Mouse (Mus musculus): ENCODE results near the gene Rabgap1l. TPM values are rescaled to one million over a fixed set of nuclear protein-coding genes. Genes with fewer than 3 reads are reported as not detected.

Gene Rabgap1l
- polyA plus RNA-seq, 1 experiment: 14.2 TPM

DNA sequence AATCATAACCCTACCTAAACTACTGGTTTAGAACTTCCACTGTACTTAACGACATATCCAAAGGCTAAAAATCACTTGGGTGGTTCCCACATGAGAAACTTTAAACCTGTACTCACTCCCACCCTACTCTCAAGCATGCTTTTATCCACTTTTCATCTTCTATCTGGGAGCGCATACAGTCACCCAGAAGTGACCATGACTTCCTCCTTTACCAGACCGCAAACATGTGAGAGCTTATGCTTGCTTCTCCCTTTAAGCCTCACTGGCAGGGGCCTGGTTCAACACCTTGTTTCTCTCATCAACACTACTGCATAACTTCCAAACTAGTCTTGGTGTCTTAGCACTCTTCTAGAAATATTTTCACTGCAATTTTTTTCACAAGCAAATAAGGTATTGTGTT, 524.7 kb downstream of the Rabgap1l start:
- no peaks in the 10 kb centered on the region for H3K4me1 ChIP-seq (ENCODE audit: control insufficient read depth, insufficient read depth, low read length)
- H3K4me3 ChIP-seq (ENCODE audit: control insufficient read depth, low read depth, low read length): no peak overlapping the region
- no peaks in the 10 kb centered on the region for H3K36me3 ChIP-seq (ENCODE audit: control insufficient read depth, insufficient read depth, low read length)
- no peak overlapping the region for H3K27ac ChIP-seq (ENCODE audit: control insufficient read depth, insufficient read depth, low read depth, low read length)
- TF ChIP-seq POLR2A (IDR thresholded peaks at IDR 0.05; ENCODE audit: control insufficient read depth, low read depth, low read length) (no peak), CTCF (IDR thresholded peaks at IDR 0.05; ENCODE audit: control insufficient read depth, insufficient read depth, insufficient replicate concordance, low read depth, low read length) (no peak)
- no peaks in the 10 kb centered on the region for H3K27me3 ChIP-seq (ENCODE audit: control insufficient read depth, insufficient read depth, low read length)

DNA sequence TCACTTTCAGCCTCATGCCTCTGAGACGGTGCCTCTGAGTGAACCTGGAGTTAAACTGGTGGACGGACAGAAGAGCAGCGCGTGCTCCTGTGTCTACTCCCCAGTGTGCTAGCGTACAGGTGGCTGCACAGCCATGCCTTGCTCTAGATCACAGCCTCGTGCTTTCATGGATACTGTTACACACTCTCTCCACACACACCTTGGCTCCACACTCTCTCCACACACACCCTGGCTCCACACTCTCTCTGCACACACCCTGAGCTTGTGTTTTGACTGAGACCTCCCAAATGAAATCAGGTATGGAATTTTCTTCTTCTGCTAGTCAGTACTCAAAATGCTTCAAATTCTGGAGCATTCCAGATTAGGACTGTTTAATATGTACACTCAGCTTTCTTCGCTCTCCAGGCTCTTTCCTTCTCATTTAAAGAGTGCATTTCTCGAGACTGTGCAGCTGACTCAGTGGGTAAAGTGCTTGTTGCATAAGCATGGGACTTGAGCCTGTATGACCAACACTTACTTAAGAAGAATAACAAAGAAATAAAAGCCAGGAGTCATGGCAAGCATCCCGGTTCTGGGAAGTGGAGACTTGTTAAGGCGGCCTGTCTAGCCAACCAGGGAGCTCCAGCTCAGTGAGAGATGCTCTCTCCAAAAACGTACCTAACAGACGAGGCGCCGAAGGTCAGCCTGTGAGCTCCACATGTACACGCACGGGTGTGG, 529.2 kb downstream of the Rabgap1l start:
- TF ChIP-seq POLR2A (IDR thresholded peaks at IDR 0.05; ENCODE audit: control insufficient read depth, low read depth, low read length): no peak
- no peak for TF ChIP-seq CTCF (IDR thresholded peaks at IDR 0.05; ENCODE audit: control insufficient read depth, insufficient read depth, insufficient replicate concordance, low read depth, low read length)
- no peak overlapping the region for H3K27ac ChIP-seq (ENCODE audit: control insufficient read depth, insufficient read depth, low read depth, low read length)

DNA sequence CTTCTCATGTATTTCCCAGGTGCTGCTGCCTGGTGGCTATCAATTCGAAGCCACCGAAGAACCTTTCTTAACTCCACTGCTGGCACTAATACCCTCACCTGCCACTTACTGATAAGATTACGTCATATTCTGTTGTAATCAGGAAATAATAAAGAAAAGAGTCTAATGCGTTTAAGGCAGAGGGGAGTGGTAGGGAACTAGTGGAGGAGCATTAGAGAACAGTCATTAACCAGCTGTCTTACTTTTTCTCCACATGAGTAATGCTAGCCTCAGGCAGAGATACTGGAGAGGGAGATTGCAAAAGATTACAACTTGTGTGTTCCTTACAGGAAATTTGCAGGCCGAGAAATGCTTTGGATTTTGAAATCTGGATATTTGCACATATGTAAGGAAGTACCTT, 530.0 kb downstream of the Rabgap1l start:
- no peak overlapping the region for H3K4me3 ChIP-seq (ENCODE audit: control insufficient read depth, low read depth, low read length)
- H3K27ac ChIP-seq (ENCODE audit: control insufficient read depth, insufficient read depth, low read depth, low read length): no peak overlapping the region
- H3K4me1 ChIP-seq (ENCODE audit: control insufficient read depth, insufficient read depth, low read length): no peaks in the 10 kb centered on the region
- no peaks in the 10 kb centered on the region for H3K27me3 ChIP-seq (ENCODE audit: control insufficient read depth, insufficient read depth, low read length)
- no peaks in the 10 kb centered on the region for H3K36me3 ChIP-seq (ENCODE audit: control insufficient read depth, insufficient read depth, low read length)
- TF ChIP-seq CTCF (IDR thresholded peaks at IDR 0.05; ENCODE audit: control insufficient read depth, insufficient read depth, insufficient replicate concordance, low read depth, low read length) (no peak), POLR2A (IDR thresholded peaks at IDR 0.05; ENCODE audit: control insufficient read depth, low read depth, low read length) (no peak)

More for the DNA sequence above, 529.2 kb downstream of the Rabgap1l start:
- Histone ChIP-seq H3K27me3 (ENCODE audit: control insufficient read depth, insufficient read depth, low read length) (no peaks in the 10 kb centered on the region), H3K4me3 (ENCODE audit: control insufficient read depth, low read depth, low read length) (no peak overlapping the region), H3K4me1 (ENCODE audit: control insufficient read depth, insufficient read depth, low read length) (no peaks in the 10 kb centered on the region), H3K36me3 (ENCODE audit: control insufficient read depth, insufficient read depth, low read length) (no peaks in the 10 kb centered on the region)

DNA sequence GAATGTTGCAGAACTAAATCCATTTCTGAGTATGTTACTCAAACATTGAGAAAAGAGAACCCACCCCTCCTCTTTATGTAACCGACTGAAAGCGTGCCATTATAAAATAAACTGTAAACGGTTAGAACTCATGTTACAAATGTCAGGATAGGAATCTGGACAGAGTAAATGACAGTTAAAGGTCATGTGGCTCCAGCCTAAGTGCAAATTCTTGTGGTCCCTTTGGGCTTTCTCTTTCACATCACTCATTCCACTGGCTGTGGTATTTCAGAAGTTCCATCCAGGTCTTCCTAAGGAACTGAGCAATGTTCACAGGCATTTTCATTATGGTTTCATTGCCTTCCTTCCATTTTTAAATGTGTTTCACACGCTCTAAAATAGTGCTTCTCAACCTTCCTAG, 530.6 kb downstream of the Rabgap1l start:
- H3K27ac ChIP-seq (ENCODE audit: control insufficient read depth, insufficient read depth, low read depth, low read length): no peak overlapping the region
- TF ChIP-seq POLR2A (IDR thresholded peaks at IDR 0.05; ENCODE audit: control insufficient read depth, low read depth, low read length): no peak
- TF ChIP-seq CTCF (IDR thresholded peaks at IDR 0.05; ENCODE audit: control insufficient read depth, insufficient read depth, insufficient replicate concordance, low read depth, low read length): no peak
- H3K36me3 ChIP-seq (ENCODE audit: control insufficient read depth, insufficient read depth, low read length): no peaks in the 10 kb centered on the region
- no peaks in the 10 kb centered on the region for H3K4me1 ChIP-seq (ENCODE audit: control insufficient read depth, insufficient read depth, low read length)
- no peak overlapping the region for H3K4me3 ChIP-seq (ENCODE audit: control insufficient read depth, low read depth, low read length)
- H3K27me3 ChIP-seq (ENCODE audit: control insufficient read depth, insufficient read depth, low read length): no peaks in the 10 kb centered on the region

DNA sequence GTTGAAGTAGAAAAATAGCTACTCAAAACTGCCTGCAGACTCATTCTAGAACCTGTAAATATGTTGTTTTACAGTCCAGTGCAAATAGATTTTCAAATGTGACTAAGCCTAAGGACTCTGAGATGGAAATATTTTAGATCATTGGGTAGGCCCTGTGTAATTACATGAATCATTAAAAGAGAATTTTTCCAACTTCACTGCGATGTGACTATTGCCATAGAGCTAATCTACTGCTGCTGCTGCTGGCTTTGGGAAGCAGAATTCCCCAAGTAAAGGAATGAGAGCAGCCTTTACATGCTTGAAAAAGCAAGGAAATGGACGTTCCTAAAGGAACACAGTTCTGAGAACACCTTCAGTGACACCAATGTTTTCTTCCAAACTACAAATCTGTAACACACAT, 531.2 kb downstream of the Rabgap1l start:
- H3K4me1 ChIP-seq (ENCODE audit: control insufficient read depth, insufficient read depth, low read length): no peaks in the 10 kb centered on the region
- no peaks in the 10 kb centered on the region for H3K27me3 ChIP-seq (ENCODE audit: control insufficient read depth, insufficient read depth, low read length)
- no peak overlapping the region for H3K4me3 ChIP-seq (ENCODE audit: control insufficient read depth, low read depth, low read length)
- no peak overlapping the region for H3K27ac ChIP-seq (ENCODE audit: control insufficient read depth, insufficient read depth, low read depth, low read length)
- H3K36me3 ChIP-seq (ENCODE audit: control insufficient read depth, insufficient read depth, low read length): no peaks in the 10 kb centered on the region
- TF ChIP-seq POLR2A (IDR thresholded peaks at IDR 0.05; ENCODE audit: control insufficient read depth, low read depth, low read length): no peak
- no peak for TF ChIP-seq CTCF (IDR thresholded peaks at IDR 0.05; ENCODE audit: control insufficient read depth, insufficient read depth, insufficient replicate concordance, low read depth, low read length)

DNA sequence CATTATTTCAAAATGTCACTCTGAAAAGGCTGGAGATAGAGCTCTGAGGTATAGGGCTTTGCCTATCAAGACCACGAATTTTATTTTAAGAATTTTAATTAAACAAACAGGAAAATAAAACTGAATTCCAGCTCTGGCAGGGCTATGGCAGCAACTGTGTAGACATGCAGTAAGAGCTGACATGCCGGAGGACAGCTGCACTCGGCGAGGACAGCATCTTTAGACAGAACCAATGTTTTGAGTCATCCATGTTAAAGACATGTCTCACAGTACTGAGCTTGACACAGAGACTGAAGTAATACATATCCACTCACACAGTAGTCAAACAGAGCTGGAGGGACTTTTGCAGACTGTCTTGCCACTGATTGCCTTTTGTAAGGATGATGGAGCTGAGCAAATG, 532.4 kb downstream of the Rabgap1l start:
- no peak overlapping the region for H3K4me3 ChIP-seq (ENCODE audit: control insufficient read depth, low read depth, low read length)
- no peak for TF ChIP-seq CTCF (IDR thresholded peaks at IDR 0.05; ENCODE audit: control insufficient read depth, insufficient read depth, insufficient replicate concordance, low read depth, low read length)
- TF ChIP-seq POLR2A (IDR thresholded peaks at IDR 0.05; ENCODE audit: control insufficient read depth, low read depth, low read length): no peak
- peaks cover 1% of the 10 kb centered on the region; the same call in 1 of the 2 replicates for H3K36me3 ChIP-seq (ENCODE audit: control insufficient read depth, insufficient read depth, low read length)
- H3K27ac ChIP-seq (ENCODE audit: control insufficient read depth, insufficient read depth, low read depth, low read length): no peak overlapping the region
- no peaks in the 10 kb centered on the region for H3K4me1 ChIP-seq (ENCODE audit: control insufficient read depth, insufficient read depth, low read length)
- H3K27me3 ChIP-seq (ENCODE audit: control insufficient read depth, insufficient read depth, low read length): no peaks in the 10 kb centered on the region

DNA sequence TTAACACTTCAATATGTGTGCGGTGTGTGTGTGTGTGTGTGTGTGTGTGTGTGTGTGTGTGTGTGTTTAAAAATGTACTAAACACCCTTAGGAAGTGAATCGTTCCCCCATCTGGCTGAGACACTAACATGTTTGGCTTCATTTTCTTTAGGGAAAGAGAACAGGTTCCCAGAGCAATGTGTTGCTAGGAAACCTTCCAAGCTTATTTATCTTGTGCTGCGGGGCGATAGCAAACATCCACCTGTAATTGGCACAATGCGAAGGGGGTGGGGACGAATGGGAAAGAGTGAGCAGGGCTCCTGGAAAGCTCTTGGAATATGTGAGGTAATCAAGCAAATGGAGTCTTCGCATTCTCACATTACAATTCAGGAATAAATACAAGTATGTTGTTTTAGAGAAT, 533.1 kb downstream of the Rabgap1l start:
- Histone ChIP-seq H3K27ac (ENCODE audit: control insufficient read depth, insufficient read depth, low read depth, low read length) (no peak overlapping the region), H3K27me3 (ENCODE audit: control insufficient read depth, insufficient read depth, low read length) (no peaks in the 10 kb centered on the region), H3K4me1 (ENCODE audit: control insufficient read depth, insufficient read depth, low read length) (no peaks in the 10 kb centered on the region), H3K4me3 (ENCODE audit: control insufficient read depth, low read depth, low read length) (no peak overlapping the region), H3K36me3 (ENCODE audit: control insufficient read depth, insufficient read depth, low read length) (peaks cover 1% of the 10 kb centered on the region; the same call in 1 of the 2 replicates)
- no peak for TF ChIP-seq CTCF (IDR thresholded peaks at IDR 0.05; ENCODE audit: control insufficient read depth, insufficient read depth, insufficient replicate concordance, low read depth, low read length)
- TF ChIP-seq POLR2A (IDR thresholded peaks at IDR 0.05; ENCODE audit: control insufficient read depth, low read depth, low read length): no peak
